Mouse (Mus musculus): ENCODE results near the gene Znrf1.
"Not testable (repeated sequence)": the region's sequence is repeated elsewhere in the genome, so short reads cannot be mapped to it uniquely, and the experiment has no call there.

The Znrf1 gene

DNA sequence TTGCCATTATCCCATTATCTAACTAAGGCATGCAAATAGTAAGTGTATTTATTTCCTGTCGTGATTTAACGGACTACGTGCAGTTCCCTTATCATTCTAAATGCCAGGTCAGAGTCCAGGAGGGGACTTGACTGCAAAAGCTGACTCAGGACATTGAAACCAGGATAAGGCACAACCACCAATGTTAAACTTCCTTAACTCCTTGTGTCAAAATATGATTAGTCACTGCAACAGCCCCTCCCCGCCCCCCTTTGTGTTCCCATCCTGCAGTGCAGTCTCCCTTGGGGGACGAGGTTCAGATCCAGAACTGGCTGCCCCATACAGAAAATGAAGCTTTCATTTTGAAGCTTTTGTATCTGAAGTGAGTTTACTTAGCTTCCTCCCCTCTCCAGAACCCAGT is 106.6 kb downstream of the Znrf1 start:
- no peak for DNase-seq

- no peak for DNase-seq
Observed at GRCm38 (mm10) chr8:111642939-111643263, 107.0 kb downstream of the Znrf1 start.

DNA sequence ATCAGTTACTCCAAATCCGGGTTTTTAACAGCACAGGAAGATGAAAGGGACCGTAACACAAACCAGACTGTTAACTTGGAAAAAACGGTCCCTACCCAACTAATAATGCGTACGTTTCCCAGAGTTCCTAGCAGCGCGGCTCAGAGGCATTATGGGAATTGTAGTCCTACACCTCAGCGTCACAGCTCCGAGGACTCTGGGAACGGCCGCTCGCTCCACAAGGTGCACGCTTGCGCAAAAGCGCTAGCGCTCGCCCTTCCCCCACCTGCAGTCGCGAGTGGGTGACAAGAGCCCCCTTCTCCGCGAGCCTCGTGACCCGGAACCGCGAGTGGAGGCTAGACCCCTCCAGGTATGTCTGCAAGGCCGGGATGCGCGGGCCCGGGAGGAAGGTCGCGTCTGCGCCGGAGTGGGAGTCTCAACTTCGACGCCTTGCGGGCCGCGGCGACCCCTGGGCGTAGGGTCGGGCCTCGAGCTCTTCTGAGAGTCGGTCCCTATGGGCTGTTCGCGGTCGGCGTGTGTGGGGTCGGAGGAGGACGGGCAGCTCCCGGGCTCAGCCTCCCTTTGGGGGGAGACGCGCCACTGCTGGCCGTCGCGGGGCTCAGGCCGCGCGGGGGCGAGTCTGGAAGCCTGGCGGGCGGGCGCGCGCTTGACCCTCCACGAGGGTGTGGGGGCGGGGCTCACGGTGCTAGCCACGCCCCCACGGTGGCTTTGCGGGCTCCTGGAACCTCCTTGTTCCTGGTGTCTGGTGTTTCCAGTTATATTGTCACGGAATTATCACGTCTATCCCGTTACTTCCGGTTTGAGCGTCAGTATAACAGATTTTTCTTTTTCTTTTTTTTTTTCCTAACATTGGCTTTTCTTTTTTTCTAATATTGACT is 107.6 kb downstream of the Znrf1 start, which contains the start of gene Zfp1:
Gene Zfp1, plus strand, starts transcription at position 138 of the 878 bp plus-strand sequence.
- peak; percentile 95 for DNase-seq

GRCm38 (mm10) chr8:111644286-111645051 is 108.6 kb downstream of the Znrf1 start:
- not testable (repeated sequence) for DNase-seq

DNA sequence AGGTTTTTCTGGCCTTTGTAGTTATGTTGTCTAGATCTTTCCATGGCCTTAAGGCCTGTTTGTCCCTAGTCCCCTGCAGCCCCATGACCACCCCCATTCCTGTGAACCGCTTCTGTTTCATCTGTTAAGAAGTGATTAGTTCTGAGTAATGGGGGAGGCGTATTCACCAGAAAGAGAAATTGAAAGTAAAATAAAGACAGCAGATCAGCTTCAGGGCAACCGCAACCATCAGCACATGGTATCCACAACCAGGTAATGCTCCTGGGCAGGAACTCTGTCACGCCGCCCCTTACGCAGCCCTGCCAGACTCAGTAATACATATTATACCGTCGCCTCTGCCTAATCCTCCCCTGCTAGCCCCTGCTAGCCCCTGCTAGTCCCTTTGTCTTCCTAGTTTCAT is 109.8 kb downstream of the Znrf1 start:
- DNase-seq = no peak

DNA sequence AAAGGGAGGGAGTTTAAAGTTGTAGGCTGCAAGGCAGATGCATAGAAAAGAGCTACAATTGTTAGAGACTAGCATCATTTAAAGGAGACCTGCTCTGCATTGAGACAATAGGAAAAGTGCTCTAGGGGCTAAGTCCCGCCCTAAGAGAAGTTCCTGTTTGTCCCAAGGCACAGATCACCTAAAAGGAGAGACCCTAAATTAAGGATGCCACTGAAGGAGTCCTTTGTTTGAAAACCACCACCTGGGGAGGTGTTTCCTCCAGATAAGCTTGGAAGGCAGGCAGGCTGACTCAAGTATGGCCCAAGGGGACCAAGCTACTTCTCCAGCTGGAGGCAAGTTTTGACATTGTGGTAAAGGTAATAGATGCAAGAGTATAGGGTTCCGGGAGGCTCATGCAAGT is 112.9 kb downstream of the Znrf1 start:
- DNase-seq = no peak

- DNase-seq = no peak
Observed at GRCm38 (mm10) chr8:111650651-111651050, 114.8 kb downstream of the Znrf1 start.

DNA sequence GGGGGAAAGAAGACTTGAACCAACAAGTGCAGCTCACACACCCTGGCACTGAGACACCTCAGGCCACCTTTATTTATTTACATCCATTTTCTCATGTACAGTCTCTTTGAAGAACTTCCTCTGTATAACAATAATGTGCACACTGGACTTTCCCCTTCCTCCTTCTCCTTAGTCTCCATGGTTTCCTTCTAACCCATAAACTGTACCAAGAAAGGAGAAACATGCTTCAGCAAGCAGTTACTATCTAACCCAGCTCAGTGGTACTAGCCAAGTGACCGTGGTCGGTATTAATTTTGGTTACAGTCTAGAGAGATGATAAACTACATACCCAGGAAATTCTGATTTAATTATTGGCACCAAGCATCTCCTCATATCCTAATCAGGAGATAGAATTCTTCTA is 117.6 kb downstream of the Znrf1 start:
- DNase-seq = no peak

GRCm38 (mm10) chr8:111657312-111657854 is 121.5 kb downstream of the Znrf1 start:
- no peak for DNase-seq

DNA sequence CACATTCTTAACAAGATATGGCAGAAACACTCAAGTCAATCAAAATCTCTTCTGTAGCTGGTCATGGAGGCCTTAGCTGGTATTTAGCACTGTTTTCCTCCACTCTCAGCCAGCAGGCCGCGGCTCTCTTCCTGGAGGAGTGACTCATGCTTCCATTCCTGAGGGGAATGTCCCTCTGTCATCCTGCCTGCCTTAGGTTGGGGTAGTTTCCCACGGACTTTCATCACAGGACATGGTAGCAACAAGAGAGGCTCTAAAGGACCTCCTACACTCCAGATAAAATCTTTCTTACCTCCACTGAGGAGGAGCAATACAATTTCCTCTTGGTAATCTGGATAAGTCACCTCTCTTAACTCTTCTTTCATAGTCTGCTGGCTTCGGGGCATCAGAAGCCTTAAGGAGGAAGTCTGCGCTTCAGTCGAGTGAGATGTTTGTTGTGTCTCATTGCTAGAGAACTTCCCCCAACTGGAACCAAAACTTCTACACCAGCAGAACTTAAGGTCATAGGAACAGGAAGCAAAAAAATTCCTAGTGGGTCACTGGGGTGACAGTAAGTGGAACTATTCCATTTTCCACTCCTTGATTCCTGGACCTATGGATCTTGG is 123.0 kb downstream of the Znrf1 start:
- no peak for DNase-seq

DNA sequence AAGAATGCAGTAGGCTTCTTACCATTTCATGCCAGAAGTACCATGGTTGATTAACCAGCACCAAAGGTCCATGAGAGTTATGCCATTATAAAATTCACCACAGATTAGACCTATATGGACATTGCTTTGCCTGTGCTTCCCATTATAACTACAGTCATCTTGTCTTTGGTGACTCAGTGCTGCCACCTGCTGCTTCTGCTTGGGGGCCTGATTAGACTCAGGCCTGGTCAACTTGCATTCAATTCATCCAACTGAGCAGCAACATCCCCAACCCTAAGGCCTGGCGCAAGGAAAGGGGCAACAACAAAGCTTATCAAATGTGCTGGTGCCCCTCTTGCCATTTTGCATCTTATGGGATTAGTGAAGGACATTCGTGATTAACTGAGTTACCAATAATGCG is 126.6 kb downstream of the Znrf1 start:
- peak; percentile 77 for DNase-seq

DNA sequence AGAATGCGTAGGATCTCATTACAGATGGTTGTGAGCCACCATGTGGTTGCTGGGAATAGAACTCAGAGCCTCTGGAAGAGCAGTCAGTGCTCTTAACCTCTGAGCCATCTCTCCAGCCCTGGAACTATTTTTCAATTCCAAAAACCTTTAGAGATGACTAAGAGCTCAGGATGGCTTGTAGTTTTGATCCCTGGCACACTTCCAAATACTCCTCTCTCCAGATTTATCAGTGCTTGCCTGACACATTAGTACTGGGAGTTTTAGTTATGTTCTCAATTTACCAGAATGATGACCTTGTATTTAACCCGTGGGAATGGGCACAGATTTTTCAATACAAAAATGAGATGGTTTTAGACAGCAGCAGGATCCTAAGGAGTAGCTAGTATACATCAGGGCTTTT is 130.9 kb downstream of the Znrf1 start:
- DNase-seq = no peak
